Mouse (Mus musculus) kidney, adult 18-20 months (tissue): ENCODE results near the gene Lrrc4b.

Experiments
- DNase-seq: peaks from one replicate; pipeline ENCODE4 v3.0.0; 2021

Gene Lrrc4b

DNA sequence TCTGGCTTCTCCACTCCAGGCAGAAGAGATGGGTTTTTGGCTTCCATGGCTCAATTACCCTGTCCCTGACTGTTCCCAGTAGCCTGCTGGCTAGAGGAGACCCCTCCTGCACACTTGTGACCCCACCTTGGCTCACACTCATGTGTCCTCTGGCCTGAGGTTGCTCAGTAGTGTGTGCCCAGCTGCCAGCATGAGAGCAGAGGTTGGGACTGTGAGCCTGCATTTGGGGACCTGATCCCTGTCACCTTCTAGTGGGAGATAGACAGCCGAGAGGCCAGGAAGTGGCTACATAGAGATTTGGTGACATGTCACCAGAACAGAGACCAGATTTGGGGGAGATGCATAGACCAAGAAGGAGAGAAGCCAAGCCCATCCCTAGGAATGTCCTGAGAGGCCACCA, 8.4 kb downstream of the Lrrc4b start:
- DNase-seq: no peak

DNA sequence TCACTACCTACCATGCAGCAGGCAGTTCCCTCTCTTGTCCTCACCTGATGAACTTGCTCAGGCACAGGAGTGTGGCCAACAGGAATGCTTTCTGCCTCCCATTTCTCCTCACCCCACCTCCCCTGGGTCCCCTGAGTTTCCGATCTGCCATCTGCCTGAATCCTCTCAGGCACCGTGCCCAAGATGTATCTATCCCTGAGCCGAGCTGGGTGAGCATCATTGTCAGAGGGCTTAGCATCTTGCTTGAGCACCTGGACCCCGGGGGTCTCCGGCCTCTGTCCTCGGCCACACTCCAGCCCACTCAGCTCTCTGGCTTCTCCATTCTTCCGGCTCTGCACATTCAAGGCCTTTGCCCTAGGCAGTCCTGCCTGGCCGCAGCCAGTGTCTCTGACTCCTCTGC, 9.1 kb downstream of the Lrrc4b start:
- no peak for DNase-seq

DNA sequence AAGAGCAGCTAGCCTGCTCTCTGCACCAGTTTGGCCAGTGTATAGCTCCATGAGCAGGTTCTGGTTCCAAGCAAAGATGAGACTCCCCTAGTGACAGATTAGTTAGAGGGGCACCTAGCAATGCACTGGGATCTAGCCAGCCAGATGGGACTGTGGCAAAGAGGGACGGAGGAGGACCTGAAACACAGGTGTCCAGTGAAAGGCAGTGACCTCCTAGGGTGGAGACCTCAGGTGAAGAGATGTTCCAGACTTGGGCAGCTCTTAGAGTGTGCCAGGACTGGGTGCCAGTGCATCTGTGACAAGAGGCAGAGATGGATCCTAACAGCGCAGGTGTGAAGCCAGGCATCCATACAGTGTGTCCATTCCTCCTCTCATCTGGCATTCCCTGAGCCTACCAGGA, 10.9 kb downstream of the Lrrc4b start:
- DNase-seq: no peak

DNA sequence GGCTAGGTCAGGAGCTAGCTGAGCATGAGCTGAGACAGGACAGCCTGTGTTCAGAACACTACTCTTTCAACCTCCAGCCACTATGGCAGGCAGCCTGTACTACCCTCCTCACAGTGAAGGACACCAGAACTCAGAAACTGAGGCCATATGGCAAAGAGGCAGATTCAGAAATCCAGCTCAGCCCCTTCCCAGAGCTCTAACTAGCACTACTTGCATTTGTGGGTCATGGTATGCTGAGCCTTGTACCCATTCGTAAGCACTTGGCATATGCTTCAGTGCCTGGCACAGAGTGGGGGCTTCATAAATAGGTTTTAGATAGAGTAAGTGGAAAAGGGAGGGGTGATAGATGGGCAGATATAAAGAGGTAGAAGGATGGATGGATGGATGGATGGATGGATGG, 11.7 kb downstream of the Lrrc4b start:
- no peak for DNase-seq

DNA sequence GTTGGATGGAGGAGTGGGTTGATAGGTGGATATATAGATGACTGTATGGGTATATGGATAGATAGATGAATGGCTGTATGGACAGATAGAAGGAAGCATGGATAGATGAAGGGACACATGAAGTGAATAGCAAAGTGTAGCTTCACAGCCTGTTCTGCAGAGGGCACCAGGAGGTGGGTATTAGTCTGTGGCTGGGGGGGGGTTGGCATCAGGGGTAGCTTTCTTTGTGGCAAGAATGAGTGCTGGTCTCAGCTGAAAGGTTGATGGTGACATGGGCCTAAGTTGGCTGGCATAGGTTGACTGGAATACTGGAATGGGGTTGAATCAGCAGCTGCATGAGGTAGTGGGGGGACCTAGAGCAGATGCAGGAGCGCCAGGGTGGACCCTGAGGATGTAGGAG, 12.4 kb downstream of the Lrrc4b start:
- no peak for DNase-seq

DNA sequence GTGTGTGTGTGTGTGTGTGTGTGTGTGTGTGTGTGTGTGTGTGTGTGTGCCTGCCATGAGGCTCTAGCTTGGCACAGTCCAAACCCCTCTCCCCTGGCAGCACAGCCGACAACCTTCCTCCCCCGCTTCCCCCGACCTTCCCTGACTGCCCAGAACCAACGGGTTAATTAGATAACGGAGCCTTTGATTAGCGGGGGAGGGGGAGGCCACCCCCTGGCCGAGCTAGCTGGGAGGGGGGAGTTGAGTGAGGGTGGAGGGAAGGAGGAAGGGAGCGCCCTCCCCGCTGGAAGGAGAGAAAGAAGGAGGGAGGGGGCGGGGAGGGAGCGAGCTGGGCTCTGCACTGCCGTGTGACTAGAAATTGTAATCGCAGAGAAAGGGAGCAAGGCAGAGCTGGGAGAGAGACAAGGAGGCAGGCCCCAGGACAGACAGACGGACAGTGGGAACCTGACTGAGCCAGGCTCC, 12.9 kb downstream of the Lrrc4b start:
- no peak for DNase-seq

DNA sequence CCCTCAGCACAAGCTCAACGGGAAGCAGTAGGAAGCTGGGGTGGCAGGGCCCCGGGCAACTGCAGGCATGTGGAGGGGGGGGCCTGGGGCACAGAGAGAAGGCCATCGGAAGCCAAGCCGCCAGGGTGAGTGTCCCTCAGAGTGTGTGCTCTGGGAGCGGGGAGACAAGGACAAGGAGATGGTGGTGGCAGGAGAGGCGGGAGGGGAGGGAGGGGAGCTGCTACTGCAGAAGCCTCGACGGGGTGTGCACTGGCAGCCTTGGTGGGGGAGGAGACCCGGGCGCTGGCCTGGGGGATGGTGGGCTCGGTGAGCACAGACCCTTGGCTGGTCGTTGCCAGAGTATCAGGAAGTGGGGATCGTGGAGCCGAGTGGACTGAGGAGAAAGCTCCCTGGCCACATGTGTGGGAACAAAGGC, 13.6 kb downstream of the Lrrc4b start:
- DNase-seq: no peak

DNA sequence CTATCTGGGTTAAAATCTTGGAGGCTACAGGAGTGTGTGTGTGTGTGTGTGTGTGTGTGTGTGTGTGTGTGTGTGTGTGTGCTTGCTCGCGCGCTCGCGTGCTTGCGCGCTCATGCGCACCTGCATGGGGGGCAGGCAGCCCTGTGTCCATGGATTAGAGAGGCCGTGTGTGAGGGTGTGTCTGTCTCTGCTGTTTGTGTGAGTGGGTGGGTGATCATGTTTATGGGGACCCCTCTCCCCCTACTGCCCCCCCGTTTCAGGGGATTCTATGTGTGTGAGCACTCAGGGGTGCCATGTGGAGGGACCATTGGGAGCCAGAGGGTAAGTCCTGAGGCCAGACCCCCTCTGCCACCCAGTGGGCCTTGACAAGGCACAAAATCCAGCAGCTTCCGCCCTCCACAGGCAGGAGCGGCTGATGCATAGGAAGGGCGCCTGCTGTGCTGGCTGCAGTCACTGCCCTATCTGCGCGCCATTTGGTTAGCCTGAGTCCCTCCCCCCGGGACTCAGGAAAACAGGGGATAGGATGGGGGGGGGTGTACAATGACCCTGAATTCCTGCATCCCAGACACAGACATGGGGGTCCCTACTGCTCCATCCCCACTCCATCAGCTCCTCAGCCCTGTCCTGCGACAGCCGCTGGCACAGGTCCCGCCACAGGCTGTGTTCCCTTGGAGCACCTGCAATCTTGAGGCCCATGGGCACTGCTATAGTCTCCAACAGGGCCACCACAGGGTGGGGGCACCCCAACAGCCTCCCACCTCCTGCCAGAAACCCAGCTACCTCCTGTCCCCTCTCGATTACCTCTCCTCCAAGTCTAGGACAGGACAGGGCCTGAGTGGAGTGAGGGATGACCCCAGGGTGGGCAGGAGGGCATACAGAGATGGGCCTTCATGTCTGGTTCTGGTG, 14.7 kb downstream of the Lrrc4b start:
- DNase-seq: no peak

DNA sequence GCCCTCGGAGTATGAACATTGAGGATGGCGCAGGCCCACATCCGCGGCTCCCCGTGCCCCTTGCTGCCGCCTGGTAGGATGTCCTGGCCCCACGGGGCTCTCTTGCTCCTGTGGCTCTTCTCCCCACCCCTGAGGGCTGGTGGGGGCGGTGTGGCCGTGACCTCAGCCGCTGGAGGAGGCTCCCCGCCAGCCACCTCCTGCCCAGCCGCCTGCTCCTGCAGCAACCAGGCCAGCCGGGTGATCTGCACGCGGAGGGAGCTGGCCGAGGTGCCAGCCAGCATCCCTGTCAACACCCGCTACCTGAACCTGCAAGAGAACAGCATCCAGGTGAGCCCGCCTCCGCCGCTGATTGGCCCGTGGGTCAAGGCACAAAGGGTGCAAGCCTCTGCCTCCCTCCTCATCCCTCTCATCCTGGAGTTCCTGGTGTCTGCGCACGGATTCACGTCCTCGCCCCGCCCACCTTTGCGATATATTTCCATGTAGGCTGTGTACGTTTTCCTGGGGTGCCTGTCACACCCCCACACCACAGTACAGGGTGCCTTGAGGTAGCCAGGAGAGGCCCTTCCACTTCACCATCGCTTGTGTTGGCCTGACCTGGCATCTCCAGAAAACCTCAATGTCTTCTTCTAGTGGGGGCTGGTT, 16.2 kb downstream of the Lrrc4b start:
- DNase-seq: no peak

DNA sequence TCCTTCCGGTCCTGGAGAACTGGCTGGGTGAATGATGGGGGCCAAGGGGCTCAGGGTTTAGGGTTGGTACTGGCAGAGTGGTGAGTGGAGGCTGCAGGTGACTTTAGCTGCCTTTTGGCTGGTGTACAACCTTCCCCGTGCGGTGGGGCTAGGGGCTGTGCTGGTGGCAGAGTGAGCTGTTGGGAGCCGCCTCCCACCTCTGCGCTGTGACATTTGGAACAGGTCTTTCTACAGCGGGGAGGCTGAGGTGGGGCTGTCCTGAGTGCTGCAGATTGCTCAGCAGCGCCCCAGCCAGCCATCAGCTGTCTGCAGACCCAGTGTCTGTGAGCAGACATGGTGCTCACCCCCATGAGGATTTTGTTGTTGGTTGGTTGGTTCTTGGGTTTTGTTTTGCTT, 16.7 kb downstream of the Lrrc4b start:
- no peak for DNase-seq

DNA sequence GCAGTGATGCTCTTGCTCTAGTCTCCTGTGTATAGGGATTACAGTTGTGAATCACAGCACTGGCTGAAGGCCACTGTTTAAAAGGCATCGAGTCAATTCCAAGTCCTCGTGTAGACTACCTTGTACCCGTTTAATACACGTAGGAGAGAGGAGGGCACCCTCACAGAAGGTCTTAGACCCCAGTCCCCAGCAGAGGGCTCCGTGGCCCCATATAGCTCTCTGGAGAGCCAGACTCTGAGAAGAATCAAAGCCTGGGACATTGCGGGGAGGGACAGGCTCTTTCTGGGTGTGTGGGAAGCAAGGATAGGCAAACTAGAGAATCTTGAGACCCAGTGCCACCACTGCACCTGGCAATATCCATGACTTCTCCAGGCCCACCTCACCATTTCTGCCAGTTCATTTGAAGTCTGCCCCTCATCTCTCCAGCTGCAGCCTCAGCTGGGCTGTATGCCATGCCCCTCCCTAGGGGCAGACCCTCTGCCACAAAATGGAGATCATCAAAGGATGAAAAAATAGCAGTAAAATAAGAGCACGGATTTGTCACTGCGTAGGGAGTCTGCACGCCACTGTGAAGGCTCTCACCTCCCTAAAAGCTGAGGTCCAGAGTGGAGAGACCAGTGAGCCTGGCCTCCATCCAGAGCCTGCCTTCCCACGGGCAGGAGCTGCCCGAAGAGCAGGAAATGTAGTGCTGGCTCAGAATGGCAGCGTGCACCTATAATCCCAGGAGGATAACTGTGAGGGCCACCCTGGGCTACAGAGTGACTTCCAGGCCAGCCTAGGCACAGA, 17.4 kb downstream of the Lrrc4b start:
- no peak for DNase-seq

DNA sequence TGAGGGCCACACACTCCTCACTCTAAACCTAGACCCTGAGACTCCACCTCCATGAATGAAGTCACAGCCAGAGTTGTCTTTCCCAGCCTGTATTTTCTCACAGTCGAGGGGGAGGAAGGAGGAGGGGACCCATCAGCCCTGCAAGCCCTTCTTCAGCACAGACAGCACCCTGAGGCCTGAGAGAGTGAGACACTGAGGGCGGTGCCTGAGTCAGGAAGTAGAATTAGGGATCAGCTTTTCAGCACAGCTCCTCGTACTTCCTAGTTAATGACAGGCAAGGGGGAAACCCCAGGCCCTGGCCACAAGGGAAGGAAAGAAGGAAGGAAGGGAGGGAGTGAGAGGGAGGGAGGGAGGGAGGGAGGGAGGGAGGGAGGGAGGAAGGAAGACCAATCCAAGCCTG, 24.4 kb downstream of the Lrrc4b start:
- no peak for DNase-seq

DNA sequence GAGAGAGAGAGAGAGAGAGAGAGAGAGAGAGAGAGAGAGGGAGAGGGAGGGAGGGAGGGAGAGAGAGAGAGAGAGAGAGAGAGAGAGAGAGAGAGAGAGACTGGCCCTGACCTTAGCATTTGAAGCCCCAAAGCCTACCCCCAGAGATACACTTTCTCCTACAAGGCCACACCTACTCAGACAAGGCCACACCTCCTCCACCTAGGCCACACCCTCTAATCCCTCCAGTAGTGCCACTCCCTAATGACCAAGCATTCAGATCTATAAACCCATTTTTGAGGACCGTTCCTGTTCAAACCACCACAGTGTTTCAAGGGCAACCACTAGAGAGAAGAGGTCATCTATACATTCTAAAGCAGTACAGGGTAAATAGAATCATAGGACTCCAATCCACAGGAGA, 27.5 kb downstream of the Lrrc4b start:
- no peak for DNase-seq

DNA sequence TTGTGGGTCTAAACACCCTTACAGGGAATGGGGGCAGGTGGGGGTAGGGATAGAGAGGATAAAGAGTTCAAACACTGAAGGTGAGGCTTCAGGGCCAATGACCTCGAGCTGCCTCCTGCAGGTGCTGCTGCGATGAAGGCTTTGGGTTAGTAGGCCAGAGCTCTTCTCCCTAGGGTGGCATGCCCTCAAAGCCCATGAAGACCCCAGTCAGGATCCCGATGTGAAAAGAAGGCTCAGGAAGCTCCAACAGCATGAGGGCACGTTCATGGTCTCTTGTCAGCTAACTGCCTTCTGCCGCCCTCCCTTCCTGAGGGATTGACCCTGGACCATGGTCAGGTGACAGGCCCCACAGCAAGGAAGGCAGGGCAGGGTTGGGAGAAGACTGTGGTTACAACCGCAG, 31.2 kb downstream of the Lrrc4b start:
- DNase-seq: no peak

DNA sequence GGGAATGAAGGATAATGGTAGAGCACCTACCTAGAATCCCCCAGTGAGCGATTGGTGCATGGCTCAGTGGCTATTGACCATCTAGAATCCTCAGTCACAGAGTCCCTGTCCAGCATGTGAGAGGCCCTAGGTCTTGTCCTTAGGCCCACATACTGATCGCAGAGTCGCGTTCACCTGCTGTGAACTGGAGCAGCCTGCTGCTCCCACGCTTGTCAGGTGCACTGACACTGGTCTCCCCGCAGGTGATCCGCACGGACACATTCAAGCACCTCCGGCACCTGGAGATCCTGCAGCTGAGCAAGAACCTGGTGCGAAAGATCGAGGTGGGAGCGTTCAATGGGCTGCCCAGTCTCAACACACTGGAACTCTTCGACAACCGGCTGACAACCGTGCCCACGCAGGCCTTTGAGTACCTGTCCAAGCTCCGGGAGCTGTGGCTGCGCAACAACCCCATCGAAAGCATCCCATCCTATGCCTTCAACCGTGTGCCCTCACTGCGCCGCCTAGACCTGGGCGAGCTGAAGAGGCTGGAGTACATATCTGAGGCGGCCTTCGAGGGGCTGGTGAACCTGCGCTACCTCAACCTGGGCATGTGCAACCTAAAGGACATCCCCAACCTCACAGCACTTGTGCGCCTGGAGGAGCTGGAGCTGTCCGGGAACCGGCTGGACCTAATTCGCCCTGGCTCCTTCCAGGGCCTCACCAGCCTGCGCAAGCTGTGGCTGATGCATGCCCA, 32.1 kb downstream of the Lrrc4b start:
- DNase-seq: no peak

DNA sequence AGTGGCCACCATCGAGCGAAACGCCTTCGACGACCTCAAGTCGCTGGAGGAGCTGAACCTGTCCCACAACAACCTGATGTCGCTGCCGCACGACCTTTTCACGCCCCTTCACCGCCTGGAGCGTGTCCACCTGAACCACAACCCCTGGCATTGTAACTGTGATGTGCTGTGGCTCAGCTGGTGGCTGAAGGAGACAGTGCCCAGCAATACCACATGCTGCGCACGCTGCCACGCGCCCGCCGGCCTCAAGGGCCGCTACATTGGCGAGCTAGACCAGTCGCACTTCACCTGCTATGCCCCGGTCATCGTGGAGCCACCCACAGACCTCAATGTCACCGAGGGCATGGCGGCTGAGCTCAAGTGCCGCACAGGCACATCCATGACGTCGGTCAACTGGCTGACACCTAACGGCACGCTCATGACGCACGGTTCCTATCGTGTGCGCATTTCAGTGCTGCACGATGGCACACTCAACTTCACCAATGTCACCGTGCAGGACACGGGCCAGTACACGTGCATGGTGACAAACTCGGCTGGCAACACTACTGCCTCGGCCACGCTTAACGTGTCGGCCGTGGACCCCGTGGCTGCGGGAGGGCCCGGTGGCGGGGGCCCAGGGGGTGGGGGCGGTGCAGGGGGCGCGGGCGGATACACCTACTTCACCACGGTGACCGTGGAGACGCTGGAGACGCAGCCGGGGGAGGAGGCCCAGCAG, 32.8 kb downstream of the Lrrc4b start:
- DNase-seq: no peak

DNA sequence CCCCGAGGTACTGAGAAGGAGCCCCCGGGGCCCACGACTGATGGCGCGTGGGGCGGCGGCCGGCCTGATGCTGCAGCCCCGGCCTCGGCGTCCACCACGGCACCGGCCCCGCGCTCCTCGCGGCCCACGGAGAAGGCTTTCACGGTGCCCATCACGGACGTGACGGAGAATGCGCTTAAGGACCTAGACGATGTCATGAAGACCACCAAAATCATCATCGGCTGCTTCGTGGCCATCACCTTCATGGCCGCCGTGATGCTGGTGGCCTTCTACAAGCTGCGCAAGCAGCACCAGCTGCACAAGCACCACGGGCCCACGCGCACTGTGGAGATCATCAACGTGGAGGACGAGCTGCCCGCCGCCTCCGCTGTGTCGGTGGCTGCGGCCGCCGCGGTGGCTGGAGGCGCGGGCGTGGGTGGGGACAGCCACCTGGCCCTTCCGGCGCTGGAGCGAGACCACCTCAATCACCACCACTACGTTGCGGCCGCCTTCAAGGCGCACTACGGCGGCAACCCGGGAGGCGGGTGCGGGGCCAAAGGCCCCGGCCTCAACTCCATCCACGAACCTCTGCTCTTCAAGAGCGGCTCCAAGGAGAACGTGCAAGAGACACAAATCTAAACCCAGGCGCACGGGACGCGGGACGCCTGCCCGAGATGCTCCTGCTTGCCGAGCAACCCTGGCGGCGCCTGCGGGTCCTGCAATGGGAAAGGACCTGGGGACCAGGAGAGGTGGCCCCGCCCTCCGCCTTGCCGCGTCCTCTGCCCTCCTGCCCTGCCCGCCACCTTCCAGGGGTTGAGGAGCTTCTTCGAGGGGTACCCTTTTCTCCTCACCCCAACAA, 33.6 kb downstream of the Lrrc4b start:
- DNase-seq: peak; percentile 45

DNA sequence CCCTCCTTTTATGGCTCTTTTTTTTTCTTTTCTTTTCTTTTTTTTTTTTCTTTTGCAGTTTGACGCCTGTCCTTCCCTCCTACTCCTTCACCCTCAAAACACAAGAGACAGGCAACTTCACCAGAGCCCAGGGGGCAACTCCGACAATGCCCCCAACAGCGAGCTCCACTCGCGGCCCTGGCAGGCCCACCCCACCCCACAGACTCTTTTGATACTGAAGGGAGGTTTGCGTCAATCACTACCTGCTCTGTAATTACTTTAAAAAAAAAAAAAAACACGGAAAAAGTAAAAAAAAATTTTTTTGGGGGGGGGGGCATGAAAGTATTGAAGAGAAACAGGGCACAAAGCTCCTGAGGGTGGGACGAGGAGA, 34.2 kb downstream of the Lrrc4b start:
- no peak for DNase-seq

DNA sequence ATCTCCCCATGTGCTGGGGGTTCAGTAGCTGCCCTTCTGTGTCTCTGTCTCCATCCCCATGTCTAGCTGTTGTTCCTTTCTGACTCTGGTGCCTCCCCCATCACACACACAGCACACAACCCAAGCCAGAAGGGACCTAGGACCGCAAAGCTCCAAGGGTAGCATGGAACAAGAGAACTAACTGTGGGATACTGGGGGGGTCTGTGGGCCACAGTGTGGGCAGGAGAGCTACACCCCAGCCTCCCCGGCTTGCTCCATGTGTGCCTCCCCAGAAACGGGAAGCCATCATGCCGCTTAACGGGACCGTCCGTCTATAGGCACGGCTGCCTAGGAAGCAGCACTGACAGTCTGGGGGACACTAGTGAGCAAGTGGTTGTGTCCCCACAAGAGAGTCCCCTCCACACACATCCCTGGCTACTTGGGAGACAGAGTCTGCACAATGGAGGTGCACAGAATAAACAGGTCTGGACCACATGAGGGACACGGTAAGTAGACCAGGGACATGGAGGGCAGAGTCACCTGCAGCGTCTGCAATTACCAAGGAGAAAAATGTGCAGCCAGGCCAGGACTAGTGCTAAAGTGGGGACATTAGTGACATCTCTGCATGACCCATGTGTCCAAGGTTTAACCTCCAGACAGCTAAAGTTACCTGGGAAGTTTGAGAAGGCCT, 34.9 kb downstream of the Lrrc4b start:
- no peak for DNase-seq

DNA sequence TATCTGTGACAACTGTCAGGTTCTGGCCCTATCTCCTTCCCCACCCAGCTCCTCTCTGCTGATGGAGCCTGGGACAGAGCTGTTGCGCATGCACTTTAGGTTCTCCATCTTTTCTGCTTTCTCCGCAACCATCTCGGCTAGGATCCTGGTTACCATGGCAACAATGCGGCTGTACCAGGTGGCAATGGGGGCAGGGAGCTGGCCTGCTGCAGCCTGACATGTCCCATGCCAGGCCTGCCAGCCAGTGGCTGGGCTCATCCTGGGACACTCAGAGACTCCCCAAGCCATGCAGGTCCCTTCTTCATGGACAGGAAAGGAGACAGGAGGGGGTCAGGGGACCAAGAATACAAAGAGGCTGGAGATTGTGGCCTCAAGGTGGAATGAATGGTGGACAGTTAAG, 35.7 kb downstream of the Lrrc4b start:
- DNase-seq: no peak

DNA sequence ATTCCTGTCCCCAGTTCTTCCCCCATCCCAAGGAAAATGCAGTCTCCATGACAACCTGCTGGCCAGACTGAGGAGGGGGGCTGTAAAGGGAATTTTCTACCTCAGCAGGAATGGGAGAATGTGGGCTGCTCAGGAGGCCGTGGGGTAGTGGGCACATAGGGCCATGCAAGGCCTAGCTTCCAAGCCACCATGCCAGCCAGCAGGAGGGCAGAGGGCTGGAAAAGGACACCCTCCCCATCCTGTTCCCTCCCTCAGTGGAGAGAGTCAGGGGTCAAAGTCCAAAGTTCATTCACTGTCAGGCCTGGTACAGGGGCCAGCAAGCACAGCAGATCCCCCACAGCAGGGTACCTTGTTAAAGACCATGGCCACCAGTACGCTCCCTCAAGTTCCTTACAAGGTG, 36.3 kb downstream of the Lrrc4b start, which contains the start of gene Aspdh:
TSS of gene Aspdh (plus strand) at position 281 of the 400 bp plus-strand sequence.
- DNase-seq: peak; percentile 64
